Mouse (Mus musculus): Measurements from ENCODE around the gene Mxra8. TPM values are rescaled to one million over a fixed set of nuclear protein-coding genes. Genes with fewer than 3 reads are reported as not detected.

Mxra8 gene
- polyA plus RNA-seq, 1 experiment: 114 TPM

DNA sequence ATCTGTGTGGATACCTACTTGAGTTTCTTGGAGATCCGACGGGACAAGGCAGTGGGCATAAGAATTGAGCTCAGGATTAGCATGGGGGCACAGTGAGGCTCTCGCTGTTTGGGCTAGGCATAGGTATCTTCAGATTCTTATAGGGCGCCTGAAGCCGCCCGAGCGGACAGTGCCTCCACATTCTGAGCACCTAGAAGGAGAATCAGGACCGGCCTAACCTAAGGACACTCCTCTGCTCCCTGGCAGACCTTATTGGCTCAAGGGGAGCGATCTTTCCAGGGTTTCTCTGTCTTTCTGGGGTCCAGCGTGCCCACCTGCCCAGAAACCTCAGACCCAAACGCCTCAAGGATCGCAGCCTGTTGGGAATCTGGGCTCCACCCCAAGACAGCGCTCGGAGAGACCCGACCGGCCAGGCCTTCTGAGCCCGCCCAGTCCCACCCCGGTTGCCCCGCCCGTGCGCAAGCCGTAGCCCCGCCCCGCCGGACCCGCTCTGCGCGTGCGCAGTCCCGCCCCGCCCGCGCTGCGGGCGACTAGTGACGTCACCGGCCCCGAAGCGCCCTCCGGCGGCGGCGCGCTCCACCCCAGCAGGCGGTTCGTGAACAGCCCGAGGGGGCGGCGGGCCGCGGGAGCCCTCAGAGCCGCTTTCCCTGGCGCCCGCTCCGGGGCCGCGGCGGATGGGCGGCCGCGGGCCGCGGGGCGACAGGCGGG lies 7.5 kb downstream of the Mxra8 start, which contains the start of gene Dvl1:
Dvl1 (plus strand) TSS at position 532 of the 708 bp plus-strand sequence.
- no peak for TF ChIP-seq CTCF (IDR thresholded peaks at IDR 0.05; ENCODE audit: control insufficient read depth, insufficient read depth, insufficient replicate concordance, low read depth, low read length)
- TF ChIP-seq POLR2A (IDR thresholded peaks at IDR 0.05; ENCODE audit: control insufficient read depth, low read depth, low read length): peak; percentile 69
- peaks cover 19% of the 10 kb centered on the region for H3K4me1 ChIP-seq (ENCODE audit: control insufficient read depth, insufficient read depth, low read length)
- peak within 1 kb of the TSS; percentile 81 for H3K27ac ChIP-seq (ENCODE audit: control insufficient read depth, insufficient read depth, low read depth, low read length)
- H3K27me3 ChIP-seq (ENCODE audit: control insufficient read depth, insufficient read depth, low read length): no peaks in the 10 kb centered on the region
- H3K4me3 ChIP-seq (ENCODE audit: control insufficient read depth, low read depth, low read length): peak within 1 kb of the TSS; percentile 92
- no peaks in the 10 kb centered on the region; the same call in 1 of the 2 replicates for H3K36me3 ChIP-seq (ENCODE audit: control insufficient read depth, insufficient read depth, low read length)

DNA sequence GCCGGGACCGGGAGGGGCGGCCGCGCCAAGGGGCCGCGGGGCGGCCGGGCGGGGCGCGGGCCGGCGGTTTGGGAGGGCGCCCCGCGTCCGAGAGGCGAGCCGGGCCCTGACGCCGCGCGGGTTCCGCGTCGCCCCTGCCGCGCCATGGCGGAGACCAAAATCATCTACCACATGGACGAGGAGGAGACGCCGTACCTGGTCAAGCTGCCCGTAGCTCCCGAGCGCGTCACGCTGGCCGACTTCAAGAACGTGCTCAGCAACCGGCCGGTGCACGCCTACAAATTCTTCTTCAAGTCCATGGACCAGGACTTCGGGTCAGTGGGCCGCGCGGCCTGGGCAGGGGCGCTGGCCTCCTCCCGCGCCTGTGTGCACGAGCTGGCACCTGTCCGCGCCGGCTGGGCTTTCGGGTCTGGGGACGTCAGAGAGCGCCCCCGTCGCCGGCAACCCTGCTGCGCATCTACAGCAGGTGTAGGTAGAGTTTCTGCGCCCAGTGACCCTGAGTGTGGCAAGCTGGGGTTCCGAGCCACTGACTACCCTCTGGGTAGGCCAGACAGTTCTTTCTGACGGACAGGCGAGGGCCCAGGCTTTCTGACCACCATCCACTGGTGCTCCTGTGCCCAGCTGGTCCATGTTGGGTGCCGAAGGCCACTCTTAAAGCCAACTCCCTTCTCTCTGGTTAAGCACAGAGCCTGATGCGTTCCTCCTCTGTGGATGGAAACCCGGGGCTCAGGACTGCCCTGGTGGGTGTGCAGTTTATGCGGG lies 8.3 kb downstream of the Mxra8 start:
- Histone ChIP-seq H3K27ac (ENCODE audit: control insufficient read depth, insufficient read depth, low read depth, low read length) (peak overlapping the region; percentile 70), H3K36me3 (ENCODE audit: control insufficient read depth, insufficient read depth, low read length) (no peaks in the 10 kb centered on the region; the same call in 1 of the 2 replicates), H3K27me3 (ENCODE audit: control insufficient read depth, insufficient read depth, low read length) (no peaks in the 10 kb centered on the region), H3K4me1 (ENCODE audit: control insufficient read depth, insufficient read depth, low read length) (peaks cover 19% of the 10 kb centered on the region), H3K4me3 (ENCODE audit: control insufficient read depth, low read depth, low read length) (peak overlapping the region; percentile 87)
- TF ChIP-seq CTCF (IDR thresholded peaks at IDR 0.05; ENCODE audit: control insufficient read depth, insufficient read depth, insufficient replicate concordance, low read depth, low read length): no peak
- no peak for TF ChIP-seq POLR2A (IDR thresholded peaks at IDR 0.05; ENCODE audit: control insufficient read depth, low read depth, low read length)

- peaks cover 19% of the 10 kb centered on the region for H3K4me1 ChIP-seq (ENCODE audit: control insufficient read depth, insufficient read depth, low read length)
- no peaks in the 10 kb centered on the region for H3K36me3 ChIP-seq (ENCODE audit: control insufficient read depth, insufficient read depth, low read length)
- TF ChIP-seq POLR2A (IDR thresholded peaks at IDR 0.05; ENCODE audit: control insufficient read depth, low read depth, low read length): no peak
- TF ChIP-seq CTCF (IDR thresholded peaks at IDR 0.05; ENCODE audit: control insufficient read depth, insufficient read depth, insufficient replicate concordance, low read depth, low read length): no peak
- H3K4me3 ChIP-seq (ENCODE audit: control insufficient read depth, low read depth, low read length): peak overlapping the region; percentile 87
- no peak overlapping the region for H3K27ac ChIP-seq (ENCODE audit: control insufficient read depth, insufficient read depth, low read depth, low read length)
- no peaks in the 10 kb centered on the region for H3K27me3 ChIP-seq (ENCODE audit: control insufficient read depth, insufficient read depth, low read length)
Measured at GRCm38 (mm10) chr4:155848434-155849095, 9.1 kb downstream of the Mxra8 start.

DNA sequence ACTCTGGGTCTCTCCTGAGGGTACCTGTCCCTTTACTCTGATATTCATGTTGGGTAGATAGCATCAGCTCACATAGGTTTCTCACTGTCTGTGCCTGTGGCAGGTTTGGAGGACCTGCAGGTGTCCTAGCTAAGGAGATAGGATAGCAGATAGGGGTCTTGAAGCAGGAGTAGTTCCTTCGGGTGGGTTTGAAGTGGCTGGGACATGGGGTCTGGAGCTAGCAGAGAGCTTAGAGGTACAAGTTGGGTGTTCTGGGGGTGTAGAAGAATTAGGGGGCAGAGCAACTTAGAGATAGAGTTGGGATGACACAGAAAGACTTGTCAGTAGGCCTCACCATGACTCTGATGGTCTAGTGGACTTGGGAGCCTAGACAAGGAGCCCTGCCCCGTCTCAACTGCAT lies 9.9 kb downstream of the Mxra8 start:
- Histone ChIP-seq H3K4me1 (ENCODE audit: control insufficient read depth, insufficient read depth, low read length) (peaks cover 19% of the 10 kb centered on the region), H3K27ac (ENCODE audit: control insufficient read depth, insufficient read depth, low read depth, low read length) (no peak overlapping the region), H3K4me3 (ENCODE audit: control insufficient read depth, low read depth, low read length) (no peak overlapping the region), H3K27me3 (ENCODE audit: control insufficient read depth, insufficient read depth, low read length) (no peaks in the 10 kb centered on the region), H3K36me3 (ENCODE audit: control insufficient read depth, insufficient read depth, low read length) (no peaks in the 10 kb centered on the region; the same call in 1 of the 2 replicates)
- TF ChIP-seq POLR2A (IDR thresholded peaks at IDR 0.05; ENCODE audit: control insufficient read depth, low read depth, low read length): no peak
- no peak for TF ChIP-seq CTCF (IDR thresholded peaks at IDR 0.05; ENCODE audit: control insufficient read depth, insufficient read depth, insufficient replicate concordance, low read depth, low read length)

DNA sequence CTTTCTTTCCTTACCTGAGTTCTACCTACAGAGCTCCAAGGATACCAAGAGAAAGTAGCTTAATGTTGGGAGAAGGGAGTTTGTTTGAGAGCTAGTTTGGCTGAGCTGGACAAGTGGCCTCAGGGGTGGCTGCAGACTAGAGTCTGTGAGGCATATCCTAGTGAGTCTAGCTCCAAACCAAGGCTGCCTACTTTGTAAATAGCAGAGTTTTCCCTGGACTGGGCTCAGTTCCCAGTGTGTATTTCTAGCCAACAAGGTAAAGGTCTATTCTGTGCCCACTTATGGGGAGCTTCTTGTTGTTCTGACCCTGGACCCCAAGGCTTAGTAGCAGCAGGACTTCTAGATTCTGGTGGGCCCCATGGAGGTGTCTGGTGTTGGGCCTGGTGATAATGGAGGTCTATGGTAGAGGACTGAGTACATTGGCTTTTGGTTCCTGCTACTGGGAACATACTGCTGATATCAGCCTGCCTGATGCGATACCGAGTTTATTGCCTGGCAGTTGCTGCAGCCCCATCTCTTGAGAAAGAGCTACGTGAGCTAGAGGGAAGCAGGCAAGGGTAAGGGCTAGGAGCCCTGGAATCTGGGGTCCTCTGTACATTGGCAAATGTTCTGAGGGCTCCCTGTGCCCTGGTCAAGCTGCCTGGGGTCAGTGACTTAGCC lies 10.4 kb downstream of the Mxra8 start:
- Histone ChIP-seq H3K27ac (ENCODE audit: control insufficient read depth, insufficient read depth, low read depth, low read length) (no peak overlapping the region), H3K27me3 (ENCODE audit: control insufficient read depth, insufficient read depth, low read length) (no peaks in the 10 kb centered on the region), H3K36me3 (ENCODE audit: control insufficient read depth, insufficient read depth, low read length) (no peaks in the 10 kb centered on the region; the same call in 1 of the 2 replicates), H3K4me1 (ENCODE audit: control insufficient read depth, insufficient read depth, low read length) (peaks cover 19% of the 10 kb centered on the region), H3K4me3 (ENCODE audit: control insufficient read depth, low read depth, low read length) (no peak overlapping the region)
- no peak for TF ChIP-seq POLR2A (IDR thresholded peaks at IDR 0.05; ENCODE audit: control insufficient read depth, low read depth, low read length)
- TF ChIP-seq CTCF (IDR thresholded peaks at IDR 0.05; ENCODE audit: control insufficient read depth, insufficient read depth, insufficient replicate concordance, low read depth, low read length): no peak

- no peaks in the 10 kb centered on the region for H3K27me3 ChIP-seq (ENCODE audit: control insufficient read depth, insufficient read depth, low read length)
- no peak for TF ChIP-seq POLR2A (IDR thresholded peaks at IDR 0.05; ENCODE audit: control insufficient read depth, low read depth, low read length)
- no peak for TF ChIP-seq CTCF (IDR thresholded peaks at IDR 0.05; ENCODE audit: control insufficient read depth, insufficient read depth, insufficient replicate concordance, low read depth, low read length)
- H3K27ac ChIP-seq (ENCODE audit: control insufficient read depth, insufficient read depth, low read depth, low read length): no peak overlapping the region
- H3K4me3 ChIP-seq (ENCODE audit: control insufficient read depth, low read depth, low read length): no peak overlapping the region
- H3K36me3 ChIP-seq (ENCODE audit: control insufficient read depth, insufficient read depth, low read length): no peaks in the 10 kb centered on the region; the same call in 1 of the 2 replicates
- peaks cover 18% of the 10 kb centered on the region for H3K4me1 ChIP-seq (ENCODE audit: control insufficient read depth, insufficient read depth, low read length)
Measured at GRCm38 (mm10) chr4:155851368-155851767, 11.9 kb downstream of the Mxra8 start.
